Mouse (Mus musculus) liver, embryonic 14.5 days (tissue): ENCODE results near the gene Bend5.

Source experiments
- CTCF ChIP-seq: IDR thresholded peaks from 2 replicates; pipeline ENCODE4 v1.5.1; 2016; ENCODE audit warnings: antibody characterized with exemption, low read depth, control low read depth
- EP300 ChIP-seq: IDR thresholded peaks from 2 replicates; pipeline ENCODE4 v1.6.1; 2016; ENCODE audit warnings: antibody characterized with exemption, low read depth

DNA sequence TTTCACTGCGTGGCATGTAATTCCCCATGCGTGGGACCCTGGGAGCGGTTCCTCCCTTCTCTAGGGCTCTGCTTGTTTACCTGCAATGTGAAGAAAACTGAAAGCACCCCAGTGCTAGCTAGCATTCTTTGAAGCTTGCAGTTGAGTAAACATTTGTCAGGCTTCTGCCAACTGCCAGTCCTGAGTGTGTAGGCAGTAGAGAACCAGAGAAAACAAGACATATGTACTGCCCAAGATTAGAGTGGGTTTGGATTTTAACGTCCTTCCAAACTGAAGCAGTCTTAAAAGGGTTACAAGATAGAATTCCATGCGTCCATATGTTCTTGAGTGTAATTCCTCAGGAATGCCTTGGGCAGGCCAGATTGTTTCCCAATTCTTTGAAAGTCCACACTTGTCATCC, 17.6 kb downstream of the Bend5 start:
- TF ChIP-seq EP300 (no peak), CTCF (no peak)
